In genomic region chr2:113397340-113398019, GRCm38 (mm10) we compare ENCODE assay signal across 8 mouse cellular contexts.
A peak's percentile ranks its signal among the peaks of the same experiment; 100 is the strongest.
DNase-seq lines count a peak whose midpoint lies in the region; ATAC-seq and TF ChIP-seq lines count a peak whose summit lies in the region.

No protein-coding gene starts in this region.

- no peak for ATAC-seq in monocyte, adult 5-6 weeks (replicated peaks; ENCODE audit: insufficient number of reproducible peaks, low FRiP score, low TSS enrichment, poor library complexity, severe bottlenecking)
- peak; percentile 40; the same call in 1 of the 2 replicates for ATAC-seq in liver, embryonic 12.5 days
- ATAC-seq in midbrain, embryonic 16.5 days: no peak

- H3K4me3 ChIP-seq in bone marrow macrophage, adult 2 months (ENCODE audit: insufficient read depth, low read length): peak overlapping the region; percentile 62
- H3K4me3 ChIP-seq in liver, embryonic 12.5 days: no peak overlapping the region
- no peak overlapping the region for H3K4me3 ChIP-seq in midbrain, embryonic 16.5 days (ENCODE audit: low read depth, low read length)

- no peak for TF ChIP-seq CTCF in bone marrow macrophage, adult 2 months (IDR thresholded peaks at IDR 0.05; ENCODE audit: low read depth, low read length)

- WGBS in liver, embryonic 12.5 days (ENCODE audit: insufficient replicate concordance): 18% methylated on average over 7 of the region's 7 CpGs
- WGBS in midbrain, embryonic 16.5 days: 52% methylated on average over 7 of the region's 7 CpGs

- no peaks in the 10 kb centered on the region for H3K27me3 ChIP-seq in liver, embryonic 12.5 days (replicated peaks)
- H3K27me3 ChIP-seq in midbrain, embryonic 16.5 days (ENCODE audit: control insufficient read depth, insufficient read depth, low read depth, low read length): no peaks in the 10 kb centered on the region

- DNase-seq in monocyte, adult 2 months (ENCODE audit: low read depth in 1 of 2, low spot score in 2 of 2): peak; percentile 39 to 65
- DNase-seq in gastrocnemius, postnatal 25 days: peak; percentile 13
- DNase-seq in kidney, adult 18-20 months: peak; percentile 38
- peak; percentile 18 for DNase-seq in ovary, postnatal 14 days (ENCODE audit: low spot score)

- H3K4me1 ChIP-seq in bone marrow macrophage, adult 2 months (ENCODE audit: control insufficient read depth, insufficient read depth, low read length): peaks cover 42% of the 10 kb centered on the region
- no peaks in the 10 kb centered on the region for H3K4me1 ChIP-seq in liver, embryonic 12.5 days
- H3K4me1 ChIP-seq in midbrain, embryonic 16.5 days (ENCODE audit: control insufficient read depth, insufficient read depth, low read length): no peaks in the 10 kb centered on the region

- no peak overlapping the region for H3K9ac ChIP-seq in liver, embryonic 12.5 days
- no peak overlapping the region for H3K9ac ChIP-seq in midbrain, embryonic 16.5 days (ENCODE audit: low read depth, low read length)

- H3K36me3 ChIP-seq in liver, embryonic 12.5 days: no peaks in the 10 kb centered on the region
- H3K36me3 ChIP-seq in midbrain, embryonic 16.5 days (ENCODE audit: control insufficient read depth, insufficient read depth, low read length): no peaks in the 10 kb centered on the region

- H3K27ac ChIP-seq in bone marrow macrophage, adult 2 months (ENCODE audit: insufficient read depth, low read depth, low read length): peak overlapping the region; percentile 96
- no peak overlapping the region for H3K27ac ChIP-seq in liver, embryonic 12.5 days
- H3K27ac ChIP-seq in midbrain, embryonic 16.5 days (ENCODE audit: low read length): no peak overlapping the region

- H3K4me2 ChIP-seq in liver, embryonic 12.5 days: no peak overlapping the region
- no peak overlapping the region for H3K4me2 ChIP-seq in midbrain, embryonic 16.5 days (ENCODE audit: low read length)

- TF ChIP-seq POLR2A in bone marrow macrophage, adult 2 months (IDR thresholded peaks at IDR 0.05; ENCODE audit: borderline replicate concordance, low read depth, low read length): no peak

- no peaks in the 10 kb centered on the region for H3K9me3 ChIP-seq in liver, embryonic 12.5 days (replicated peaks)
- H3K9me3 ChIP-seq in midbrain, embryonic 16.5 days (replicated peaks; ENCODE audit: control insufficient read depth, low read length, poor library complexity, severe bottlenecking): no peaks in the 10 kb centered on the region
